Mouse (Mus musculus) lung, postnatal 0 days (tissue): ENCODE results near the gene Mis18a.

Source experiments
- CTCF ChIP-seq: IDR thresholded peaks from 2 replicates; pipeline ENCODE4 v1.5.1; 2016; ENCODE audit warnings: antibody characterized with exemption, mild to moderate bottlenecking
- EP300 ChIP-seq: IDR thresholded peaks from 2 replicates; pipeline ENCODE4 v1.6.1; 2016; ENCODE audit warnings: antibody characterized with exemption, mild to moderate bottlenecking, control low read depth

- TF ChIP-seq CTCF (no peak), EP300 (no peak)
These were observed 16.9 kb downstream of the Mis18a start for GRCm38 (mm10) chr16:90710313-90710712.
